Mouse (Mus musculus): ENCODE results near the gene Stab1. TPM values are rescaled to one million over a fixed set of nuclear protein-coding genes. Genes with fewer than 3 reads are reported as not detected.

The Stab1 gene
- total RNA-seq, 1 experiment: 2.0 TPM

DNA sequence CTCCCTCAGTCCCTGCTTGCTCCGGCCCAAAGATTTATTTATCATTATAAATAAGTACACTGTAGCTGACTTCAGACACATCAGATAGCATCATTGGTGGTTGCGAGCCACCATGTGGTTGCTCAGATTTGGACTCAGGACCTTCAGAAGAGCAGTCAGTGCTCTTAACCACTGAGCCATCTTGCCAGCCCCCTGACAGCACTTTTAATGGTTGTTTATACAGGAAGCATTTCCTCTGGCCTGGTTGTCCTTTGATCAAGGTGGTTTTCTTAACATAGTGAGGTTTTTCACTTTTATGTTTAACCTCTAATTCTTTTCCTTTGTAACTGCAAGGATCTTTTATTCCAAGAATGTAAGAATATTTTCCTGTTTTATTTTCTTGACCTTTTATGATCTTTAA is 26.0 kb upstream of the Stab1 start:
- no peak for DNase-seq (ENCODE audit: low read depth, low spot score)
- H3K9ac ChIP-seq (ENCODE audit: insufficient read depth, low read depth, low read length, poor library complexity, severe bottlenecking): no peak overlapping the region
- TF ChIP-seq HCFC1 (IDR thresholded peaks at IDR 0.05; ENCODE audit: borderline replicate concordance, insufficient read depth, low read length) (no peak), ZNF384 (IDR thresholded peaks at IDR 0.05; ENCODE audit: low read depth, low read length) (no peak), CHD2 (IDR thresholded peaks at IDR 0.05; ENCODE audit: low read depth, low read length) (no peak), MAFK (IDR thresholded peaks at IDR 0.05; ENCODE audit: insufficient read depth, low read depth, low read length) (no peak)
- no peak overlapping the region for H3K4me3 ChIP-seq (ENCODE audit: insufficient read depth in 1 of 2, low read depth in 1 of 2, low read length in 2 of 2, poor library complexity in 1 of 2, severe bottlenecking in 1 of 2)
- H3K4me1 ChIP-seq (ENCODE audit: control insufficient read depth in 2 of 2, insufficient read depth in 2 of 2, low read length in 2 of 2, poor library complexity in 1 of 2): no peaks in the 10 kb centered on the region
- H3K9me3 ChIP-seq (ENCODE audit: control insufficient read depth, insufficient read depth, low read depth, low read length): no peaks in the 10 kb centered on the region
- H3K27ac ChIP-seq (ENCODE audit: insufficient read depth, low read depth, low read length, poor library complexity, severe bottlenecking): no peak overlapping the region
- peaks cover 50% of the 10 kb centered on the region for H3K36me3 ChIP-seq (ENCODE audit: control insufficient read depth, insufficient read depth, low read length, poor library complexity, severe bottlenecking)
- in situ Hi-C loops (cut with MboI; ENCODE audit: low sequenced_read_pairs in 2 of 2, unreplicated experiment in 2 of 2): no loop called here

GRCm38 (mm10) chr14:31193791-31194190 is 25.4 kb upstream of the Stab1 start:
- in situ Hi-C loops (cut with MboI; ENCODE audit: low sequenced_read_pairs in 2 of 2, unreplicated experiment in 2 of 2): no loop called here
- Histone ChIP-seq H3K4me1 (ENCODE audit: control insufficient read depth in 2 of 2, insufficient read depth in 2 of 2, low read length in 2 of 2, poor library complexity in 1 of 2) (no peaks in the 10 kb centered on the region), H3K4me3 (ENCODE audit: insufficient read depth in 1 of 2, low read depth in 1 of 2, low read length in 2 of 2, poor library complexity in 1 of 2, severe bottlenecking in 1 of 2) (no peak overlapping the region), H3K36me3 (ENCODE audit: control insufficient read depth, insufficient read depth, low read length, poor library complexity, severe bottlenecking) (peaks cover 53% of the 10 kb centered on the region), H3K9me3 (ENCODE audit: control insufficient read depth, insufficient read depth, low read depth, low read length) (no peaks in the 10 kb centered on the region), H3K9ac (ENCODE audit: insufficient read depth, low read depth, low read length, poor library complexity, severe bottlenecking) (no peak overlapping the region), H3K27ac (ENCODE audit: insufficient read depth, low read depth, low read length, poor library complexity, severe bottlenecking) (no peak overlapping the region)
- TF ChIP-seq CHD2 (IDR thresholded peaks at IDR 0.05; ENCODE audit: low read depth, low read length) (no peak), ZNF384 (IDR thresholded peaks at IDR 0.05; ENCODE audit: low read depth, low read length) (no peak), MAFK (IDR thresholded peaks at IDR 0.05; ENCODE audit: insufficient read depth, low read depth, low read length) (no peak), HCFC1 (IDR thresholded peaks at IDR 0.05; ENCODE audit: borderline replicate concordance, insufficient read depth, low read length) (no peak), ZC3H11A (IDR thresholded peaks at IDR 0.05; ENCODE audit: borderline replicate concordance, low read depth, low read length) (no peak)
- DNase-seq (ENCODE audit: low read depth, low spot score): no peak

- Histone ChIP-seq H3K4me3 (ENCODE audit: insufficient read depth in 1 of 2, low read depth in 1 of 2, low read length in 2 of 2, poor library complexity in 1 of 2, severe bottlenecking in 1 of 2) (no peak overlapping the region), H3K9me3 (ENCODE audit: control insufficient read depth, insufficient read depth, low read depth, low read length) (no peaks in the 10 kb centered on the region), H3K36me3 (ENCODE audit: control insufficient read depth, insufficient read depth, low read length, poor library complexity, severe bottlenecking) (peaks cover 67% of the 10 kb centered on the region), H3K9ac (ENCODE audit: insufficient read depth, low read depth, low read length, poor library complexity, severe bottlenecking) (no peak overlapping the region), H3K4me1 (ENCODE audit: control insufficient read depth in 2 of 2, insufficient read depth in 2 of 2, low read length in 2 of 2, poor library complexity in 1 of 2) (no peaks in the 10 kb centered on the region), H3K27ac (ENCODE audit: insufficient read depth, low read depth, low read length, poor library complexity, severe bottlenecking) (no peak overlapping the region)
- DNase-seq (ENCODE audit: low read depth, low spot score): no peak
- TF ChIP-seq MAFK (IDR thresholded peaks at IDR 0.05; ENCODE audit: insufficient read depth, low read depth, low read length) (no peak), ZNF384 (IDR thresholded peaks at IDR 0.05; ENCODE audit: low read depth, low read length) (no peak), ZC3H11A (IDR thresholded peaks at IDR 0.05; ENCODE audit: borderline replicate concordance, low read depth, low read length) (no peak), CHD2 (IDR thresholded peaks at IDR 0.05; ENCODE audit: low read depth, low read length) (no peak), HCFC1 (IDR thresholded peaks at IDR 0.05; ENCODE audit: borderline replicate concordance, insufficient read depth, low read length) (no peak)
- in situ Hi-C loops (cut with MboI; ENCODE audit: low sequenced_read_pairs in 2 of 2, unreplicated experiment in 2 of 2): no loop called here
These were observed 23.5 kb upstream of the Stab1 start for GRCm38 (mm10) chr14:31191936-31192335.

GRCm38 (mm10) chr14:31189348-31189747 is 20.9 kb upstream of the Stab1 start:
- Histone ChIP-seq H3K4me1 (ENCODE audit: control insufficient read depth in 2 of 2, insufficient read depth in 2 of 2, low read length in 2 of 2, poor library complexity in 1 of 2) (no peaks in the 10 kb centered on the region), H3K9me3 (ENCODE audit: control insufficient read depth, insufficient read depth, low read depth, low read length) (no peaks in the 10 kb centered on the region), H3K27ac (ENCODE audit: insufficient read depth, low read depth, low read length, poor library complexity, severe bottlenecking) (no peak overlapping the region), H3K9ac (ENCODE audit: insufficient read depth, low read depth, low read length, poor library complexity, severe bottlenecking) (no peak overlapping the region), H3K36me3 (ENCODE audit: control insufficient read depth, insufficient read depth, low read length, poor library complexity, severe bottlenecking) (peaks cover 74% of the 10 kb centered on the region), H3K4me3 (ENCODE audit: insufficient read depth in 1 of 2, low read depth in 1 of 2, low read length in 2 of 2, poor library complexity in 1 of 2, severe bottlenecking in 1 of 2) (no peak overlapping the region)
- DNase-seq (ENCODE audit: low read depth, low spot score): no peak
- TF ChIP-seq ZC3H11A (IDR thresholded peaks at IDR 0.05; ENCODE audit: borderline replicate concordance, low read depth, low read length) (no peak), ZNF384 (IDR thresholded peaks at IDR 0.05; ENCODE audit: low read depth, low read length) (no peak), HCFC1 (IDR thresholded peaks at IDR 0.05; ENCODE audit: borderline replicate concordance, insufficient read depth, low read length) (no peak), CHD2 (IDR thresholded peaks at IDR 0.05; ENCODE audit: low read depth, low read length) (no peak), MAFK (IDR thresholded peaks at IDR 0.05; ENCODE audit: insufficient read depth, low read depth, low read length) (no peak)
- in situ Hi-C loops (cut with MboI; ENCODE audit: low sequenced_read_pairs in 2 of 2, unreplicated experiment in 2 of 2): no loop called here

- TF ChIP-seq HCFC1 (IDR thresholded peaks at IDR 0.05; ENCODE audit: borderline replicate concordance, insufficient read depth, low read length): no peak
- H3K4me3 ChIP-seq (ENCODE audit: insufficient read depth in 1 of 2, low read depth in 1 of 2, low read length in 2 of 2, poor library complexity in 1 of 2, severe bottlenecking in 1 of 2): no peak overlapping the region
- no peaks in the 10 kb centered on the region for H3K4me1 ChIP-seq (ENCODE audit: control insufficient read depth in 2 of 2, insufficient read depth in 2 of 2, low read length in 2 of 2, poor library complexity in 1 of 2)
- no peaks in the 10 kb centered on the region for H3K9me3 ChIP-seq (ENCODE audit: control insufficient read depth, insufficient read depth, low read depth, low read length)
- in situ Hi-C loops (cut with MboI; ENCODE audit: low sequenced_read_pairs in 2 of 2, unreplicated experiment in 2 of 2): no loop called here
- H3K36me3 ChIP-seq (ENCODE audit: control insufficient read depth, insufficient read depth, low read length, poor library complexity, severe bottlenecking): peaks cover 79% of the 10 kb centered on the region
- H3K27ac ChIP-seq (ENCODE audit: insufficient read depth, low read depth, low read length, poor library complexity, severe bottlenecking): no peak overlapping the region
- DNase-seq (ENCODE audit: low read depth, low spot score): no peak
- H3K9ac ChIP-seq (ENCODE audit: insufficient read depth, low read depth, low read length, poor library complexity, severe bottlenecking): no peak overlapping the region
These were observed 20.3 kb upstream of the Stab1 start for GRCm38 (mm10) chr14:31188771-31189181.

Data from ES-E14 (cell line).